Mouse (Mus musculus): ENCODE measurements around the gene Scin.

Scin gene

DNA sequence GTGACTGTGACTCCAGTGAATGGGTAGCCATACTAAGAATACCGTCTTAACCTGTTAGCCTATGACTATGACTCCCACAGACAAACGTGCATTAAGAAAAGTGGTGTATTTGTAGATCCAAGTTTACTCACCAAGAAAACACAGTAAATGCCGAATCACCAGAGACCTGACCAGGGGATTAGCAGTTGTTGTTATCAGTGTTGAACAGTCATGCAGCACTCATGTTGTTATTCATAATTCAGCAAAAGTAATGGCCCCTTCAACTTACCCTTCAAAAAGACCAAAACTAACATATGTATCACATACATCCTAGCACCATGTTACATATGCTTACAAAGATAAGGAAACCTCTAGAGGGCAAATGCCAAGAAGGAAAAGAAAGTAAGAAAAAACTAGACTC is 106.6 kb downstream of the Scin start:
- DNase-seq (ENCODE audit: low spot score in 2 of 2), result peak in 1 of 2 experiments; percentile 42

GRCm38 (mm10) chr12:40023918-40024317 is 110.1 kb downstream of the Scin start:
- no peak for DNase-seq (ENCODE audit: low spot score in 2 of 2)

GRCm38 (mm10) chr12:40023014-40023642 is 110.9 kb downstream of the Scin start:
- no peak for DNase-seq (ENCODE audit: low spot score in 2 of 2)

- no peak for DNase-seq (ENCODE audit: low spot score in 2 of 2)
These were observed 111.7 kb downstream of the Scin start for GRCm38 (mm10) chr12:40022344-40022743.

DNA sequence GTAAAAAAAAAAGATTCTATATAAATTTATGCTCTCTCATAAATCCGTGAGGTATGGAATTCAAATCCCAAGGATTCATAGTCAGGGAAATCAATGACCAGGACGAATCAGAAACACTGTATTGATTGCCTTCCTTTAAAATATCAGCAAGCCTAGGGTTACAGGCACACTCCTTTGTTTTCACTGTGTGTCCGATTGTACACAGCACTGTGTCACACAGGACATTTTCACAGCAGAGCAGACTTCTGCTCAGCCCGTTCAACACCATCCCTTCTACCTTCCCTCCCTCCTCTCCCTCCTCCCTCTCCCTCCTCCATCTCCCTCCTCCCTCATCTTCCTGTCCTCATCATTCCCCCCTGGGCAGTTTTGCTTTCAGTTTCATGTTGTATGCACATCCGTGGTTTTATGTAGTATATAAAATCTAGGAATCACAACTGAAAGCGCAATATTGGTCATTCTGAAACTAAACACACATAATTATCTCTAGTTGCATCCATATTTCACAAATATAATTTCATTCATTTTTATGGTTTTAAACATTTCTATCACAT is 116.0 kb downstream of the Scin start:
- no peak for DNase-seq (ENCODE audit: low spot score in 2 of 2)

DNA sequence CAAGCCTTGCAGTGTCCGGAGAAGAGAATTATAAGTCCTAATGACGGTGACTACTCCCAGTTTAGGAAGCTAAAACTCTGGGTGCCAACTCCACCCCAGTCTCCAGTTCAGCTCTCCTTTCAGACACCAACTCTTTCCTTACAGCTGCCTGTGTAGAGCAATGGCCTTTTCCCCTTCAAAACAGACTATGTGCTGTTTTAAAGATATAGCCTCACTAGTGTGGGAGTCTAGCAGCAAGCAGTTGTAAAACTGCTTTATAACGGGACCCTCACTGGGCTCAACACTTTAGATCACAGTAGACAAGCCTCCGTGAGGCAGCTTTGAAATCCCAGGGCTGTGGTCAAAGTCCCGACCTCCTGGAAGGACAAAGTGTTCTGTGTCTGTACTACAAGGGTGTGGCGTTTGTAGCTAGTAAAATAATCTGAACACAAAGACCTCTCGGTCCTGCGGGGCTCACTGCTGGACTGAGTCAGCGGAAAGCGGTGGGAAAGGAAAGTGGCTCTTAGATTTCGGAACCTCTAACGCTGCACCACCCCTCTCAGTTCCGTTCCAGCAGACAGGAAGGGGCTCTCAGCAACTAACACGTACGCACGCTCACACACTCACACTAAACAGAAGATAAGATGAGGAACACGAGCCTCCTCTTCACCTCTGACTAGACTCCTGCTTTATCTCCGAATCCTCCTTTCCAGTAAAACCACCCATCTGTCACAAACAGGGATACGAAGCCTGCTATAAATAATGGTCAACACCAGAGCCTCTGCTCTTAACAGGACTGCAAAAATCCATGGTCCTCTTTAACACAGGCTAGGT is 117.2 kb downstream of the Scin start:
- peak; percentile 52 to 73 for DNase-seq (ENCODE audit: low spot score in 2 of 2)

DNA sequence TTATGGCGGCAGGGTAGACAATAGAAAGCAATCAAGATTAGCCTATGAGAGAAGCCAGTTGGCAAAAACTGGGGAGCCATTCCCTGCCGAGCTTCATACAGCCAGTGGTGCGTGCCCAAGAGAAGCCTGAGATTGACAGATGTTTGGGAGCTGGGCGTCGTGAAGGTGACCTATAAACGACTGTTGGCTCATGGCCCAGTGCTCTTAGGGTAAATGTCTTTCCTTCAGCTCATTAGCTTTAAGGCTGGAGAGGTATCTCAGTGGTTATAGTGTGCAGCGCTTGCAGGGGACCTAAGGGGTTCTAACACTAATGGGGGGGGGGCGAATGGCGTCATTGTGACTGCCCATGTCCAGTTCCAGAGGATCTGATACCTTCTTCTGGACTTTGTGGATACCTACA is 118.0 kb downstream of the Scin start:
- DNase-seq (ENCODE audit: low spot score in 2 of 2), result no peak

DNA sequence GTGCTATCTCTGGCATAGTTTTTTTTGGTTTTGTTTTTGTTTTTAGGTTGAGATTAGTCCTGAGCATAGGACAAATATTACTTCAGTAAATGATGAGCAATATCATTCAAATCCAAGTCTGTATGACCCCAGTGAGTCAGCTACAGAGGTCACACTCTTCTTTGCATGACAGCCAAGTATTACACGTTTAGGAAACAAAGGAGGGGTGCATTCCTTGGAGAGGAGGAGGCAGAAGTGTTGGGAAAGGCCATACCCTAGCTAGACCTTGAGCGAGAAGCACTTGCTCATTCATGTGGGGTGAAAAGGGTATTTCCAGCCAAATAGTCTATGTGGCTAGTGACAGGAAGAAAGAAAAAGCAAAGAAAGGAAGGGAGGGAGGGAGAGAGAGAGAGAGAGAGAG is 124.2 kb downstream of the Scin start:
- no peak for DNase-seq (ENCODE audit: low spot score in 2 of 2)
